ENCODE assay signal across 15 mouse cellular contexts in genomic region chr9:47353017-47353416, GRCm38 (mm10).
DNase-seq lines count a peak whose midpoint lies in the region; ATAC-seq lines count a peak whose summit lies in the region.
"Had no signal": no experiment of that assay in that cellular context is flagged by ENCODE, and none has a peak within 500 bp of the region (broad histone marks: within the 10 kb centered on the region; RNA-seq: fewer than 3 reads in every experiment).

No protein-coding gene starts in this region.

- no peak for ATAC-seq in hindbrain, embryonic 11.5 days (ENCODE audit: low FRiP score)
- ATAC-seq in hindbrain, embryonic 13.5 days (ENCODE audit: low FRiP score) = no peak
- 0 out of 2 replicates have a peak, but pooled peaks have one; percentile 49 for ATAC-seq in embryonic facial prominence, embryonic 12.5 days (ENCODE audit: insufficient number of reproducible peaks, insufficient read depth, low FRiP score, low TSS enrichment)
- no peak for ATAC-seq in inflammation-experienced regulatory T-cells, adult 6 months
- ATAC-seq: Patski had no signal

- H3K4me3 ChIP-seq in hindbrain, embryonic 11.5 days (ENCODE audit: low read depth, low read length) = no peak overlapping the region
- no peak overlapping the region for H3K4me3 ChIP-seq in hindbrain, embryonic 13.5 days
- no peak overlapping the region for H3K4me3 ChIP-seq in embryonic facial prominence, embryonic 12.5 days
- no peak overlapping the region for H3K4me3 ChIP-seq in midbrain, embryonic 10.5 days
- H3K4me3 ChIP-seq: erythroblast, embryonic 14.5 days; liver, embryonic 15.5 days; stomach, embryonic 15.5 days had no signal

- H3K27me3 ChIP-seq in hindbrain, embryonic 11.5 days (ENCODE audit: control insufficient read depth, insufficient read depth, low read length) = no peaks in the 10 kb centered on the region
- peaks cover 46% of the 10 kb centered on the region for H3K27me3 ChIP-seq in hindbrain, embryonic 13.5 days
- no peaks in the 10 kb centered on the region for H3K27me3 ChIP-seq in embryonic facial prominence, embryonic 12.5 days
- peaks cover 67% of the 10 kb centered on the region for H3K27me3 ChIP-seq in midbrain, embryonic 10.5 days (ENCODE audit: low read depth, poor library complexity, severe bottlenecking)
- H3K27me3 ChIP-seq: liver, embryonic 15.5 days; Patski had no signal

- H3K36me3 ChIP-seq in hindbrain, embryonic 11.5 days (ENCODE audit: control insufficient read depth, insufficient read depth, low read length) = no peaks in the 10 kb centered on the region
- no peaks in the 10 kb centered on the region for H3K36me3 ChIP-seq in hindbrain, embryonic 13.5 days
- H3K36me3 ChIP-seq in embryonic facial prominence, embryonic 12.5 days = no peaks in the 10 kb centered on the region
- no peaks in the 10 kb centered on the region for H3K36me3 ChIP-seq in midbrain, embryonic 10.5 days
- H3K36me3 ChIP-seq: liver, embryonic 15.5 days; stomach, embryonic 15.5 days had no signal

- DNase-seq in hindbrain, embryonic 11.5 days (ENCODE audit: low spot score) = peak; percentile 24
- DNase-seq in R1 (ENCODE audit: low read depth, low spot score) = peak; percentile 65
- peak; percentile 29 for DNase-seq in midbrain, embryonic 10.5 days (ENCODE audit: low spot score)
- DNase-seq in layer of hippocampus, adult 18-20 months (ENCODE audit: low spot score in 2 of 2) = no peak
- DNase-seq in heart, postnatal 10 days = no peak
- DNase-seq: adrenal gland, postnatal 36 days; cerebellum, adult 8-10 months; heart, postnatal 36 days had no signal

- no peak overlapping the region for H3K9ac ChIP-seq in hindbrain, embryonic 11.5 days (ENCODE audit: low read depth, low read length)
- H3K9ac ChIP-seq in hindbrain, embryonic 13.5 days = no peak overlapping the region
- H3K9ac ChIP-seq in embryonic facial prominence, embryonic 12.5 days = no peak overlapping the region
- H3K9ac ChIP-seq: liver, embryonic 15.5 days; stomach, embryonic 15.5 days had no signal

- no peak overlapping the region for H3K27ac ChIP-seq in hindbrain, embryonic 11.5 days (ENCODE audit: low read depth, low read length)
- no peak overlapping the region for H3K27ac ChIP-seq in hindbrain, embryonic 13.5 days
- no peak overlapping the region for H3K27ac ChIP-seq in embryonic facial prominence, embryonic 12.5 days
- no peak overlapping the region for H3K27ac ChIP-seq in midbrain, embryonic 10.5 days (replicated peaks)
- H3K27ac ChIP-seq: liver, embryonic 15.5 days; stomach, embryonic 15.5 days had no signal

- H3K9me3 ChIP-seq in hindbrain, embryonic 11.5 days (ENCODE audit: control insufficient read depth, low read length) = no peaks in the 10 kb centered on the region
- H3K9me3 ChIP-seq in hindbrain, embryonic 13.5 days = no peaks in the 10 kb centered on the region
- H3K9me3 ChIP-seq in embryonic facial prominence, embryonic 12.5 days = no peaks in the 10 kb centered on the region
- H3K9me3 ChIP-seq in midbrain, embryonic 10.5 days (replicated peaks) = no peaks in the 10 kb centered on the region
- H3K9me3 ChIP-seq: liver, embryonic 15.5 days; stomach, embryonic 15.5 days had no signal

- H3K4me2 ChIP-seq in hindbrain, embryonic 11.5 days (replicated peaks; ENCODE audit: low read depth, low read length) = no peak overlapping the region
- H3K4me2 ChIP-seq in hindbrain, embryonic 13.5 days = no peak overlapping the region
- H3K4me2 ChIP-seq in embryonic facial prominence, embryonic 12.5 days (replicated peaks) = 0 out of 2 replicates have a peak overlapping the region, but pooled peaks have one; percentile 14
- H3K4me2 ChIP-seq: liver, embryonic 15.5 days; stomach, embryonic 15.5 days had no signal

- 19% methylated on average over 2 of the region's 2 CpGs for WGBS in hindbrain, embryonic 11.5 days
- 25% methylated on average over 2 of the region's 2 CpGs for WGBS in hindbrain, embryonic 13.5 days
- WGBS in embryonic facial prominence, embryonic 12.5 days = 4% methylated on average over 2 of the region's 2 CpGs
- WGBS in midbrain, embryonic 10.5 days = 19% methylated on average over 2 of the region's 2 CpGs

- no peaks in the 10 kb centered on the region for H3K4me1 ChIP-seq in hindbrain, embryonic 11.5 days (replicated peaks; ENCODE audit: control insufficient read depth, insufficient read depth, low read length)
- H3K4me1 ChIP-seq in hindbrain, embryonic 13.5 days (replicated peaks) = peaks cover 23% of the 10 kb centered on the region
- H3K4me1 ChIP-seq in embryonic facial prominence, embryonic 12.5 days = peaks cover 23% of the 10 kb centered on the region
- H3K4me1 ChIP-seq in midbrain, embryonic 10.5 days = peaks cover 14% of the 10 kb centered on the region
- H3K4me1 ChIP-seq: liver, embryonic 15.5 days had no signal

- intact Hi-C loops in heart, postnatal 10 days (cut with DNase I) = no loop called here

Comparison
In these comparisons a context has a peak if more than half of its experiments do, and no peak if none do; other contexts are left out.
1. DNase-seq: peak in hindbrain, embryonic 11.5 days (single experiment), R1 (single experiment) and midbrain, embryonic 10.5 days (single experiment); none in layer of hippocampus, adult 18-20 months (0 of 2) and heart, postnatal 10 days (0 of 2).